Mouse (Mus musculus) myocyte (in vitro differentiated cells): ENCODE results near the gene Rsc1a1.

Experiments
- POLR2A ChIP-seq: IDR thresholded peaks from one replicate; pipeline ENCODE4 v1.6.1; 2011; ENCODE audit warnings: low read depth, mild to moderate bottlenecking, control low read depth, moderate library complexity; ENCODE audit not compliant: insufficient read length
- USF1 ChIP-seq: IDR thresholded peaks from one replicate; pipeline ENCODE4 v1.6.1; 2011; ENCODE audit warnings: low read depth, mild to moderate bottlenecking, control low read depth, moderate library complexity

DNA sequence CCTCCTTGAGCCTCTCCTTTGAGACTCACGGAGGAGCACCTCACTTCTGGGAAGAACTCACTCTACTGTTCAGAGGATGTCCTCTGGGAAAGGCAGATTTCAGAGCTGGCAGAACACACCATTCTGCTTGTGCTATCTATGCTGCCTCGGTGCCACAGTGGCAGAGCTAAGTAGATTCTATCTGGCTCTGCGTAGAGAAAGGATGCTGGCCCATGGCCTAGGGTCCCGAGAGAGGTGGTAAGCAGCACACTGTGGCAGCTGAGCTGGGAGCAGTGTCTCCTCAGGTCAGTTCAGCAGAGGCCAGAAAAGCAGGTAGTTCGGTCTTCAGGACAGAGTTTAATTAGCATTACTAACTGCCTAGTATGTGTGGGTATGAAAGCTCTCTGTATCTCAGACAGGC lies 37.1 kb downstream of the Rsc1a1 start:
- no peak for TF ChIP-seq USF1
- TF ChIP-seq POLR2A = no peak
